Mouse (Mus musculus) lung, adult 2 months (tissue): ENCODE results near the gene Adcy5.

Source experiments
- CTCF ChIP-seq: fragments of 200-500 bp; IDR thresholded peaks from 2 replicates; pipeline ENCODE4 v1.5.1; 2011; ENCODE audit warnings: mild to moderate bottlenecking, low read length, control low read depth; ENCODE audit not compliant: insufficient read depth
- POLR2A ChIP-seq: fragments of 200-500 bp; IDR thresholded peaks from 2 replicates; pipeline ENCODE4 v1.6.1; 2011; ENCODE audit warnings: low read depth, mild to moderate bottlenecking, control low read depth, low read length, borderline replicate concordance; ENCODE audit errors: extremely low read depth

- TF ChIP-seq CTCF (no peak), POLR2A (no peak)
Observed at GRCm38 (mm10) chr16:35172195-35172594, 17.5 kb downstream of the Adcy5 start.
